Mouse (Mus musculus) embryonic facial prominence, embryonic 13.5 days (tissue): ENCODE measurements around the gene Gm17079. TPM values are rescaled to one million over a fixed set of nuclear protein-coding genes. Genes with fewer than 3 reads are reported as not detected.
"Not testable (repeated sequence)": the region's sequence is repeated elsewhere in the genome, so short reads cannot be mapped to it uniquely, and the experiment has no call there.

Experiments
- ATAC-seq: fragments of 200-750 bp; cut with Nextera tagmentation; 2 replicates; pipeline ENCODE4 v1.8.0; 2017; ENCODE audit warnings: low read depth; ENCODE audit not compliant: insufficient number of reproducible peaks, insufficient read depth, low FRiP score, low TSS enrichment
- H3K27ac ChIP-seq: fragments of 300-500 bp; sonication (generic); 2 replicates; pipeline ENCODE4 v1.5.1; 2015; ENCODE audit warnings: moderate library complexity, mild to moderate bottlenecking, inconsistent platforms
- H3K27me3 ChIP-seq: fragments of 300-500 bp; sonication (generic); 2 replicates; pipeline ENCODE4 v1.6.1; 2015; ENCODE audit warnings: mild to moderate bottlenecking, inconsistent platforms
- H3K36me3 ChIP-seq: fragments of 300-500 bp; sonication (generic); 2 replicates; pipeline ENCODE4 v1.6.1; 2015; ENCODE audit warnings: mild to moderate bottlenecking, inconsistent platforms
- H3K4me1 ChIP-seq: fragments of 300-500 bp; sonication (generic); 2 replicates; pipeline ENCODE4 v1.6.1; 2015; ENCODE audit warnings: inconsistent platforms
- H3K4me2 ChIP-seq: fragments of 300-500 bp; sonication (generic); 2 replicates; pipeline ENCODE4 v1.6.1; 2015; ENCODE audit warnings: moderate library complexity, mild to moderate bottlenecking, inconsistent platforms
- H3K4me3 ChIP-seq: fragments of 300-500 bp; sonication (generic); 2 replicates; pipeline ENCODE4 v1.5.1; 2015; ENCODE audit warnings: mild to moderate bottlenecking, inconsistent platforms
- H3K9ac ChIP-seq: fragments of 300-500 bp; sonication (generic); 2 replicates; pipeline ENCODE4 v1.6.1; 2015; ENCODE audit warnings: mild to moderate bottlenecking, inconsistent platforms
- H3K9me3 ChIP-seq: fragments of 300-500 bp; sonication (generic); 2 replicates; pipeline ENCODE4 v1.6.1; 2016; ENCODE audit warnings: inconsistent platforms
- WGBS: fragments of 180-500 bp; shearing (Covaris S2); methylation state at CpG from one replicate; pipeline ENCODE4 v1.1.7; 2015; ENCODE audit warnings: mixed read lengths; 5-methylcytosine and 5-hydroxymethylcytosine counted together
- polyA plus RNA-seq: library from polyadenylated mRNA; unstranded; fragments of >200 nt; fragmentation: Nextera tagmentation; extraction: Ambion mirVana; gene quantifications from 2 replicates; pipeline ENCODE4 v1.2.1, GENCODE M21; 2015

The Gm17079 gene
- not detected in 2 replicates for polyA plus RNA-seq

- not testable (repeated sequence) for ATAC-seq, H3K9me3 ChIP-seq, H3K4me1 ChIP-seq, H3K4me2 ChIP-seq, H3K36me3 ChIP-seq, H3K27me3 ChIP-seq, H3K9ac ChIP-seq, H3K27ac ChIP-seq, H3K4me3 ChIP-seq
- WGBS: 95% methylated on average over 2 of the region's 2 CpGs
These were observed at the start of gene Gm17079 for GRCm38 (mm10) chr14:51695368-51695767. Gene Gm17079 (minus strand): TSS chr14:51695468.

GRCm38 (mm10) chr14:51740347-51741170 is 45.3 kb upstream of the Gm17079 start:
- under 1% methylated on average over 42 of the region's 42 CpGs for WGBS
- ATAC-seq: 0 out of 2 replicates have a peak, but pooled peaks have one; percentile 56
- H3K4me1 ChIP-seq: peaks cover 27% of the 10 kb centered on the region
- peak overlapping the region; percentile 67 for H3K9ac ChIP-seq
- H3K27me3 ChIP-seq: peaks cover 55% of the 10 kb centered on the region
- no peaks in the 10 kb centered on the region for H3K9me3 ChIP-seq
- peak overlapping the region; percentile 88 for H3K4me2 ChIP-seq
- no peaks in the 10 kb centered on the region for H3K36me3 ChIP-seq
- peak overlapping the region; percentile 50 for H3K4me3 ChIP-seq
- H3K27ac ChIP-seq: no peak overlapping the region

GRCm38 (mm10) chr14:51739150-51739993 is 44.1 kb upstream of the Gm17079 start:
- H3K27ac ChIP-seq: no peak overlapping the region
- under 1% methylated on average over 23 of the region's 24 CpGs for WGBS
- peak overlapping the region; percentile 88 for H3K4me2 ChIP-seq
- ATAC-seq: no peak
- H3K27me3 ChIP-seq: peaks cover 55% of the 10 kb centered on the region
- peak overlapping the region; percentile 50 for H3K4me3 ChIP-seq
- peaks cover 27% of the 10 kb centered on the region for H3K4me1 ChIP-seq
- H3K9me3 ChIP-seq: no peaks in the 10 kb centered on the region
- no peak overlapping the region for H3K9ac ChIP-seq
- H3K36me3 ChIP-seq: no peaks in the 10 kb centered on the region

- H3K9ac ChIP-seq: 0 out of 2 replicates have a peak overlapping the region, but pooled peaks have one; percentile 7
- 3% methylated on average over 29 of the region's 29 CpGs for whole genome bisulfite sequencing
- H3K4me2 ChIP-seq: peak overlapping the region; percentile 88
- H3K27ac ChIP-seq: no peak overlapping the region
- peaks cover 27% of the 10 kb centered on the region for H3K4me1 ChIP-seq
- no peak for ATAC-seq
- H3K36me3 ChIP-seq: no peaks in the 10 kb centered on the region
- peaks cover 55% of the 10 kb centered on the region for H3K27me3 ChIP-seq
- H3K4me3 ChIP-seq: peak overlapping the region; percentile 50
- H3K9me3 ChIP-seq: no peaks in the 10 kb centered on the region
These were observed 43.3 kb upstream of the Gm17079 start for GRCm38 (mm10) chr14:51738411-51739149.

- ATAC-seq: 0 out of 2 replicates have a peak, but pooled peaks have one; percentile 52
- H3K36me3 ChIP-seq: no peaks in the 10 kb centered on the region
- peaks cover 27% of the 10 kb centered on the region for H3K4me1 ChIP-seq
- H3K4me2 ChIP-seq: 0 out of 2 replicates have a peak overlapping the region, but pooled peaks have one; percentile 88
- H3K9ac ChIP-seq: no peak overlapping the region
- no peaks in the 10 kb centered on the region for H3K9me3 ChIP-seq
- WGBS: 12% methylated on average over 12 of the region's 12 CpGs
- no peak overlapping the region for H3K27ac ChIP-seq
- peaks cover 55% of the 10 kb centered on the region for H3K27me3 ChIP-seq
- no peak overlapping the region for H3K4me3 ChIP-seq
These were observed 42.7 kb upstream of the Gm17079 start for GRCm38 (mm10) chr14:51737967-51738366.

GRCm38 (mm10) chr14:51717083-51717482 is 21.8 kb upstream of the Gm17079 start, which contains the start of gene Gm5800:
Gene Gm5800 (minus strand): TSS chr14:51717183.
- no peak within 1 kb of the TSS for H3K9ac ChIP-seq
- no peaks in the 10 kb centered on the region for H3K4me1 ChIP-seq
- no peak within 1 kb of the TSS for H3K4me2 ChIP-seq
- H3K27me3 ChIP-seq: no peaks in the 10 kb centered on the region
- no peaks in the 10 kb centered on the region for H3K36me3 ChIP-seq
- no peak for ATAC-seq
- no peak within 1 kb of the TSS for H3K27ac ChIP-seq
- no peak within 1 kb of the TSS for H3K4me3 ChIP-seq
- whole genome bisulfite sequencing: 49% methylated on average over 1 of the region's 1 CpGs
- no peaks in the 10 kb centered on the region for H3K9me3 ChIP-seq

GRCm38 (mm10) chr14:51677269-51677668 is 18.0 kb downstream of the Gm17079 start:
- no peak for ATAC-seq
- 84% methylated on average over 5 of the region's 5 CpGs for WGBS

More at GRCm38 (mm10) chr14:51677269-51677668, 18.0 kb downstream of the Gm17079 start:
- no peak overlapping the region for H3K4me2 ChIP-seq
- H3K9me3 ChIP-seq: no peaks in the 10 kb centered on the region
- no peak overlapping the region for H3K4me3 ChIP-seq
- no peak overlapping the region for H3K27ac ChIP-seq
- H3K4me1 ChIP-seq: no peaks in the 10 kb centered on the region
- H3K36me3 ChIP-seq: no peaks in the 10 kb centered on the region
- H3K9ac ChIP-seq: no peak overlapping the region
- no peaks in the 10 kb centered on the region for H3K27me3 ChIP-seq

Other genes with a start within 250 kb of the Gm17079 start
- not detected in 2 replicates for gene Vmn2r89, start 243.6 kb downstream of the Gm17079 start, polyA plus RNA-seq
- not detected in 2 replicates for gene Gm5622, start 142.7 kb downstream of the Gm17079 start, polyA plus RNA-seq
- gene Gm17175, start 121.4 kb downstream of the Gm17079 start, polyA plus RNA-seq: not detected in 2 replicates
- gene Gm17174, start 103.3 kb downstream of the Gm17079 start, polyA plus RNA-seq: not detected in 2 replicates
- gene Gm17078, start 84.2 kb downstream of the Gm17079 start, polyA plus RNA-seq: not detected in 2 replicates
- gene Gm4181, start 59.8 kb downstream of the Gm17079 start, polyA plus RNA-seq: not detected in 2 replicates
- not detected in 2 replicates for gene Gm5800, start 21.7 kb upstream of the Gm17079 start, polyA plus RNA-seq
- gene Ang4, start 78.1 kb upstream of the Gm17079 start, polyA plus RNA-seq: not detected in 2 replicates
- not detected in 2 replicates for gene AY358078, start 104.6 kb upstream of the Gm17079 start, polyA plus RNA-seq
- not detected in 2 replicates for gene Ear6, start 158.2 kb upstream of the Gm17079 start, polyA plus RNA-seq
- gene Mettl17, start 189.4 kb upstream of the Gm17079 start, polyA plus RNA-seq: 51.3 and 54.2 TPM in 2 replicates
- 3.5 and 3.7 TPM in 2 replicates for gene Slc39a2, start 197.4 kb upstream of the Gm17079 start, polyA plus RNA-seq
- 55.2 and 72.4 TPM in 2 replicates for gene Ndrg2, start 218.7 kb upstream of the Gm17079 start, polyA plus RNA-seq
- not detected in 2 replicates for gene Tppp2, start 223.0 kb upstream of the Gm17079 start, polyA plus RNA-seq
- gene Rnase13, start 227.3 kb upstream of the Gm17079 start, polyA plus RNA-seq: not detected in 2 replicates